Mouse (Mus musculus) hindbrain, embryonic 11.5 days (tissue): Measurements from ENCODE around the gene Nrbf2. TPM values are rescaled to one million over a fixed set of nuclear protein-coding genes. Genes with fewer than 3 reads are reported as not detected.
A peak's percentile ranks its signal among the peaks of the same experiment; 100 is the strongest.

Experiments used
- ATAC-seq: fragments of 200-750 bp; cut with Nextera tagmentation; 2 replicates; pipeline ENCODE4 v1.8.0; 2017; ENCODE audit warnings: mild to moderate bottlenecking, moderate TSS enrichment, moderate library complexity; ENCODE audit not compliant: low FRiP score
- DNase-seq: peaks from one replicate; pipeline ENCODE4 v3.0.0-alpha.2; 2015; ENCODE audit warnings: low spot score
- H3K27ac ChIP-seq: fragments of 300-500 bp; sonication (generic); 2 replicates; pipeline ENCODE4 v1.5.1; 2014; ENCODE audit warnings: mild to moderate bottlenecking, low read depth, low read length
- H3K27me3 ChIP-seq: fragments of 300-500 bp; sonication (generic); 2 replicates; pipeline ENCODE4 v1.6.1; 2014; ENCODE audit warnings: mild to moderate bottlenecking, low read length, moderate library complexity, mixed read lengths; ENCODE audit not compliant: control insufficient read depth, insufficient read depth
- H3K36me3 ChIP-seq: fragments of 300-500 bp; sonication (generic); 2 replicates; pipeline ENCODE4 v1.6.1; 2014; ENCODE audit warnings: mild to moderate bottlenecking, low read length, moderate library complexity, mixed read lengths; ENCODE audit not compliant: control insufficient read depth, insufficient read depth
- H3K4me1 ChIP-seq: fragments of 300-500 bp; sonication (generic); replicated peaks from 2 replicates; pipeline ENCODE4 v1.6.1; 2014; ENCODE audit warnings: low read length, mixed read lengths; ENCODE audit not compliant: control insufficient read depth, insufficient read depth
- H3K4me2 ChIP-seq: fragments of 300-500 bp; sonication (generic); replicated peaks from 2 replicates; pipeline ENCODE4 v1.6.1; 2014; ENCODE audit warnings: mild to moderate bottlenecking, low read depth, low read length
- H3K4me3 ChIP-seq: fragments of 300-500 bp; sonication (generic); 2 replicates; pipeline ENCODE4 v1.5.1; 2014; ENCODE audit warnings: low read depth, low read length
- H3K9ac ChIP-seq: fragments of 300-500 bp; sonication (generic); 2 replicates; pipeline ENCODE4 v1.6.1; 2014; ENCODE audit warnings: low read depth, low read length
- H3K9me3 ChIP-seq: fragments of 300-500 bp; sonication (generic); 2 replicates; pipeline ENCODE4 v1.6.1; 2016; ENCODE audit warnings: low read length; ENCODE audit not compliant: control insufficient read depth
- WGBS: fragments of 180-500 bp; shearing (Covaris S2); extraction: QIAGEN DNeasy Blood & Tissue Kit; methylation state at CpG from one replicate; pipeline ENCODE4 v1.1.7; 2014; 5-methylcytosine and 5-hydroxymethylcytosine counted together
- polyA plus RNA-seq: library from polyadenylated mRNA; unstranded; fragments of >200 nt; fragmentation: Nextera tagmentation; extraction: Ambion mirVana; gene quantifications from 2 replicates; pipeline ENCODE4 v1.2.1, GENCODE M21; 2014

The Nrbf2 gene
- polyA plus RNA-seq, 1 experiment from 2014 or later = 49.5 TPM

GRCm38 (mm10) chr10:67284311-67284710 lies 794 bp downstream of the Nrbf2 start:
- H3K27me3 ChIP-seq = no peaks in the 10 kb centered on the region
- H3K9me3 ChIP-seq = no peaks in the 10 kb centered on the region
- H3K4me3 ChIP-seq = peak overlapping the region; percentile 93
- peak overlapping the region; percentile 90 for H3K9ac ChIP-seq
- H3K36me3 ChIP-seq = no peaks in the 10 kb centered on the region
- ATAC-seq = no peak
- peaks cover 7% of the 10 kb centered on the region for H3K4me1 ChIP-seq
- no peak overlapping the region for H3K27ac ChIP-seq
- WGBS = 4% methylated on average over 10 of the region's 10 CpGs
- peak; percentile 40 for DNase-seq
- H3K4me2 ChIP-seq = peak overlapping the region; percentile 88

GRCm38 (mm10) chr10:67283516-67283915 lies 1.6 kb downstream of the Nrbf2 start:
- Histone ChIP-seq H3K27me3 (no peaks in the 10 kb centered on the region), H3K4me1 (peaks cover 7% of the 10 kb centered on the region), H3K9ac (no peak overlapping the region), H3K9me3 (no peaks in the 10 kb centered on the region), H3K4me3 (peak overlapping the region; percentile 93), H3K4me2 (0 out of 2 replicates have a peak overlapping the region, but pooled peaks have one; percentile 88), H3K27ac (no peak overlapping the region), H3K36me3 (no peaks in the 10 kb centered on the region)
- no peak for DNase-seq
- WGBS = 91% methylated on average over 9 of the region's 9 CpGs
- no peak for ATAC-seq

GRCm38 (mm10) chr10:67282531-67282930 lies 2.6 kb downstream of the Nrbf2 start:
- Histone ChIP-seq H3K9ac (no peak overlapping the region), H3K27me3 (no peaks in the 10 kb centered on the region), H3K27ac (no peak overlapping the region), H3K4me1 (peaks cover 7% of the 10 kb centered on the region), H3K4me3 (no peak overlapping the region), H3K9me3 (no peaks in the 10 kb centered on the region), H3K4me2 (no peak overlapping the region), H3K36me3 (no peaks in the 10 kb centered on the region)
- DNase-seq (no peak), ATAC-seq (no peak)
- WGBS = 73% methylated on average over 2 of the region's 2 CpGs

- ATAC-seq (no peak), DNase-seq (no peak)
- Histone ChIP-seq H3K4me2 (no peak overlapping the region), H3K27me3 (no peaks in the 10 kb centered on the region), H3K9ac (no peak overlapping the region), H3K4me3 (no peak overlapping the region), H3K27ac (no peak overlapping the region), H3K36me3 (no peaks in the 10 kb centered on the region), H3K9me3 (no peaks in the 10 kb centered on the region), H3K4me1 (peaks cover 7% of the 10 kb centered on the region)
- WGBS = 81% methylated on average over 8 of the region's 8 CpGs
Measured at GRCm38 (mm10) chr10:67281852-67282251, 3.3 kb downstream of the Nrbf2 start.

- ATAC-seq = no peak
- Histone ChIP-seq H3K27ac (no peak overlapping the region), H3K4me3 (no peak overlapping the region), H3K4me1 (no peaks in the 10 kb centered on the region), H3K27me3 (no peaks in the 10 kb centered on the region), H3K9me3 (no peaks in the 10 kb centered on the region), H3K36me3 (no peaks in the 10 kb centered on the region), H3K4me2 (no peak overlapping the region), H3K9ac (no peak overlapping the region)
- no peak for DNase-seq
Measured at GRCm38 (mm10) chr10:67275916-67276315, 9.2 kb downstream of the Nrbf2 start.

GRCm38 (mm10) chr10:67264852-67265251 lies 20.3 kb downstream of the Nrbf2 start:
- no peaks in the 10 kb centered on the region for H3K4me1 ChIP-seq
- no peak overlapping the region for H3K4me3 ChIP-seq
- no peak overlapping the region for H3K27ac ChIP-seq
- ATAC-seq (no peak), DNase-seq (peak; percentile 73)
- H3K4me2 ChIP-seq = no peak overlapping the region
- H3K9me3 ChIP-seq = no peaks in the 10 kb centered on the region
- H3K36me3 ChIP-seq = no peaks in the 10 kb centered on the region
- H3K9ac ChIP-seq = no peak overlapping the region
- WGBS = 48% methylated on average over 1 of the region's 1 CpGs
- no peaks in the 10 kb centered on the region for H3K27me3 ChIP-seq

DNA sequence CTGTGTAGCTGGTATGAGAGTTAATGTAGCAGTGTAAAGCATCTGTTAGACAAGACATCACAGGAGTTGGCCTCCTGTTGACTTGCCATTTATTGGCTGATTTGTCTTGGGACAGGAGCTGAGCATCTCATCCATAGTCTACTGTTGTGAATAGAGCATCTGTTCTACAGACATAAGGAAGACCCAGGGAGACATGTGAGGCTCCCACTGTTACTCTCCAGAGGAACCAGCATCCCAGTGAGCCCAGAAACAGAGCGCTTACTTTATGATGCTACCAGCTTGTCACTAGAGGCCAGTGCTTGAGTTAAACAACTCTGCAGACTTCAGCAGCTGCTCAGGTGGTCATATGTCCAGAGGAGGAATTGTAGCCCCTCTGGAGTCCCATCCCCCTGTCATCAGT lies 32.0 kb downstream of the Nrbf2 start:
- no peak for ATAC-seq
- Histone ChIP-seq H3K27me3 (no peaks in the 10 kb centered on the region), H3K9ac (no peak overlapping the region), H3K4me3 (no peak overlapping the region), H3K4me2 (no peak overlapping the region), H3K36me3 (0 out of 2 replicates have a peak, but pooled peaks cover 3% of the 10 kb centered on the region), H3K27ac (no peak overlapping the region), H3K4me1 (no peaks in the 10 kb centered on the region), H3K9me3 (no peaks in the 10 kb centered on the region)
- WGBS = 91% methylated on average over 1 of the region's 1 CpGs
- no peak for DNase-seq

DNA sequence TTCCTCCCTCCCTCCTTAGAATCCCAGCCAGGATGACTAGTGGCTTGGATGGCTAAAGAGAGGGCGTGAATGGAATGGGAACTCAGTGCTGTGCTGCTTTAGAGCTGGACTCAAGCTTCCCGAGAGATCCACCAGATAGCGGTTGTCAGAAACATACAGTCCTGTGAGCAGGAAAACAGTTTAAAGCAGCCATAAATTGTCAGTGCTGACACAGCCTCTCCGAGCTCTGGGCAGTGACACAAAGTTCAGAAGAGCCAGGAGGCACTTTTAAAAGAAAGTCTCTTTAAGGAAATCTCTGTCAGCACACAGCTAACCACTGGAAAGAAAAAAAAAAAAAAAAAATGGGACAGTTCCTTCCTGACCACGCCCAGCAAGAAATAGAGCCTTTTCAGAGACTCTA lies 32.8 kb downstream of the Nrbf2 start:
- DNase-seq = no peak
- no peak overlapping the region for H3K4me2 ChIP-seq
- H3K36me3 ChIP-seq = 0 out of 2 replicates have a peak, but pooled peaks cover 3% of the 10 kb centered on the region
- no peaks in the 10 kb centered on the region for H3K4me1 ChIP-seq
- no peak overlapping the region for H3K27ac ChIP-seq
- H3K27me3 ChIP-seq = no peaks in the 10 kb centered on the region
- 81% methylated on average over 5 of the region's 5 CpGs for WGBS
- no peak overlapping the region for H3K9ac ChIP-seq
- H3K4me3 ChIP-seq = no peak overlapping the region
- H3K9me3 ChIP-seq = no peaks in the 10 kb centered on the region
- ATAC-seq = no peak

GRCm38 (mm10) chr10:67250846-67251245 lies 34.3 kb downstream of the Nrbf2 start:
- DNase-seq = no peak
- Histone ChIP-seq H3K9me3 (no peaks in the 10 kb centered on the region), H3K36me3 (peaks cover 3% of the 10 kb centered on the region; the same call in 1 of the 2 replicates), H3K9ac (no peak overlapping the region), H3K4me2 (no peak overlapping the region), H3K4me1 (no peaks in the 10 kb centered on the region), H3K27ac (no peak overlapping the region), H3K4me3 (no peak overlapping the region), H3K27me3 (no peaks in the 10 kb centered on the region)
- no peak for ATAC-seq
- WGBS = 95% methylated on average over 6 of the region's 6 CpGs
